In the genomic region with DNA sequence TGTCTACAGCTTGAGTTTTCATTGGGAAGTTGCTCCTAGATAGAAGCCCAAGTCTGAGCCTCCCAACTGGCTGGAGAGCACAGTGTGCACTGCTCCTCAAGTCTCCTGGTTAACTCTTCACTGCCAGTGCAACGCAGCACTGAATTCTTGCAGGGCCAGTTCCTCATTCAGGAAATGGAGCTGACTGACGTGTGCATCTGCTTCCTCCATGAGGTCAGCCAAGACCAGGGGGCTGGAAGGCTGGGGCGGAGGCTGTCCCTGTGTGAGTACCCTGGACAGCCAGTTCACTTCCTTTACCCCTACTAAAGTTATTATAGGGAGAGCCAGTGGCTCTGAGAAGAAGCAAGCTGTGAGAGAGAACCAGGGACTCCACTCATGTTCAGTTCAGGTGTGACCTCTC, we compare ENCODE assay signal across 12 mouse cellular contexts.
"Had no signal": no experiment of that assay in that cellular context is flagged by ENCODE, and none has a peak within 500 bp of the region (broad histone marks: within the 10 kb centered on the region; RNA-seq: fewer than 3 reads in every experiment).

No protein-coding gene starts in this region.

- H3K4me2 ChIP-seq: intestine, embryonic 15.5 days; liver, embryonic 11.5 days; liver, embryonic 15.5 days; midbrain, embryonic 12.5 days; neural tube, embryonic 12.5 days had no signal

- H3K27me3 ChIP-seq: intestine, embryonic 15.5 days; liver, embryonic 15.5 days; neural tube, embryonic 12.5 days had no signal

- H3K36me3 ChIP-seq: intestine, embryonic 15.5 days; limb, embryonic 10.5 days; liver, embryonic 15.5 days; midbrain, embryonic 12.5 days; neural tube, embryonic 12.5 days had no signal

- ATAC-seq: intestine, embryonic 15.5 days had no signal

- H3K27ac ChIP-seq: intestine, embryonic 15.5 days; left cerebral cortex, adult 2 months; limb, embryonic 10.5 days; liver, embryonic 15.5 days; midbrain, embryonic 12.5 days; neural tube, embryonic 12.5 days had no signal

- H3K9me3 ChIP-seq: intestine, embryonic 15.5 days; limb, embryonic 10.5 days; liver, embryonic 15.5 days; midbrain, embryonic 12.5 days; neural tube, embryonic 12.5 days had no signal

- H3K9ac ChIP-seq: intestine, embryonic 15.5 days; liver, embryonic 15.5 days; midbrain, embryonic 12.5 days; neural tube, embryonic 12.5 days had no signal

- H3K4me3 ChIP-seq: intestine, embryonic 15.5 days; left cerebral cortex, adult 2 months; limb, embryonic 10.5 days; liver, embryonic 15.5 days; midbrain, embryonic 12.5 days; neural tube, embryonic 12.5 days had no signal

- DNase-seq: kidney, adult 18-20 months; kidney, postnatal 10 days; lung, adult 2 months; lung, postnatal 10 days; thymus, postnatal 36 days had no signal

- H3K4me1 ChIP-seq: liver, embryonic 15.5 days had no signal
